12 mouse cellular contexts compared by ENCODE assay signal in the genomic region with DNA sequence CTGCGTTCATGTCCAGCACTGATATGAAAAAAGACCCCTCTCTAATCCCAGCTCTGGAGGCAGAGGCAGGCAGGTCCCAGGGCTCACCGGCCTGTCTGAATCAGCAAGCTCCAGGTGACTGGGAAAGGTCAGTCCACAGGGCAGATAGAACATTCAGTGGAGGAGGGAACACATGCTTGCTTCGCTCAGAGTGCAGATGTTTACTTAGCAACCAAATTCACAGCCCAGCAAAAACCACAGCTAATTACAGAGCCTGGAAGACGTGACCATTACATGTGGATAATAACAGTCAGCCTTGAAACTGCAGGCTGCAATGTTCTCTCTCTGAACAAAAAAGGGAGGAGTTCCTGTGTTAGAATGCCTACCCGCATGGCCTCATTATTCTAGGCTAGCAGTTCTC. TPM values are rescaled to one million over a fixed set of nuclear protein-coding genes. Genes with fewer than 3 reads are reported as not detected.
DNase-seq lines count a peak whose midpoint lies in the region; ATAC-seq and TF ChIP-seq lines count a peak whose summit lies in the region.
"Had no signal": no experiment of that assay in that cellular context is flagged by ENCODE, and none has a peak within 500 bp of the region (broad histone marks: within the 10 kb centered on the region; RNA-seq: fewer than 3 reads in every experiment).

No protein-coding gene starts in this region.

- no peak for TF ChIP-seq CTCF in testis, adult 2 months (IDR thresholded peaks at IDR 0.05; ENCODE audit: control insufficient read depth, insufficient read depth, insufficient replicate concordance, low read depth, low read length)
- no peak for TF ChIP-seq CTCF in intestine, postnatal 0 days (IDR thresholded peaks at IDR 0.05; ENCODE audit: low read depth)

- peaks cover 64% of the 10 kb centered on the region for H3K4me1 ChIP-seq in heart, embryonic 13.5 days
- H3K4me1 ChIP-seq in testis, adult 2 months (ENCODE audit: control insufficient read depth, insufficient read depth, low read length): peaks cover 16% of the 10 kb centered on the region
- H3K4me1 ChIP-seq in intestine, postnatal 0 days (replicated peaks; ENCODE audit: control insufficient read depth, insufficient read depth, low read length): peaks cover 5% of the 10 kb centered on the region; the same call in 1 of the 2 replicates

- H3K4me2 ChIP-seq in heart, embryonic 13.5 days: no peak overlapping the region
- no peak overlapping the region for H3K4me2 ChIP-seq in intestine, postnatal 0 days (replicated peaks; ENCODE audit: low read depth)
- H3K4me2 ChIP-seq: hindbrain, embryonic 14.5 days; lung, embryonic 15.5 days had no signal

- WGBS in heart, embryonic 13.5 days: 54% methylated on average over 5 of the region's 5 CpGs
- 33% methylated on average over 5 of the region's 5 CpGs for WGBS in intestine, postnatal 0 days

- no peak for DNase-seq in heart, postnatal 25 days (ENCODE audit: low spot score)
- no peak for DNase-seq in testis, postnatal 10 days (ENCODE audit: low spot score)
- DNase-seq in spleen, postnatal 10 days (ENCODE audit: low spot score in 2 of 2): no peak
- no peak for DNase-seq in adipocyte (ENCODE audit: low spot score)
- DNase-seq in cerebellum, postnatal 4 days (ENCODE audit: low spot score in 2 of 2): no peak

- intact Hi-C loops in heart, postnatal 25 days (cut with DNase I): loop anchor here (2.0 kb wide), 1 partner anchor 22 kb away; no protein-coding TSS in a partner anchor

- no peak overlapping the region for H3K9ac ChIP-seq in heart, embryonic 13.5 days
- no peak overlapping the region for H3K9ac ChIP-seq in intestine, postnatal 0 days (ENCODE audit: low read depth, low read length)
- H3K9ac ChIP-seq: hindbrain, embryonic 14.5 days; lung, embryonic 15.5 days had no signal

- TF ChIP-seq POLR2A in testis, adult 2 months (IDR thresholded peaks at IDR 0.05; ENCODE audit: control insufficient read depth, low read depth, low read length): no peak

- H3K9me3 ChIP-seq in heart, embryonic 13.5 days: no peaks in the 10 kb centered on the region
- H3K9me3 ChIP-seq in intestine, postnatal 0 days (ENCODE audit: control insufficient read depth): no peaks in the 10 kb centered on the region
- H3K9me3 ChIP-seq: lung, embryonic 15.5 days had no signal

- H3K4me3 ChIP-seq in heart, embryonic 13.5 days: no peak overlapping the region
- no peak overlapping the region for H3K4me3 ChIP-seq in testis, adult 2 months (ENCODE audit: control insufficient read depth, low read depth, low read length)
- no peak overlapping the region for H3K4me3 ChIP-seq in intestine, postnatal 0 days (ENCODE audit: low read depth, low read length)
- H3K4me3 ChIP-seq: left cerebral cortex, adult 2 months; lung, embryonic 15.5 days had no signal

- peak overlapping the region; percentile 78 for H3K27ac ChIP-seq in heart, embryonic 13.5 days (replicated peaks)
- peak overlapping the region; percentile 33; the same call in 1 of the 2 replicates for H3K27ac ChIP-seq in testis, adult 2 months (ENCODE audit: control insufficient read depth, insufficient read depth, low read depth, low read length)
- no peak overlapping the region for H3K27ac ChIP-seq in intestine, postnatal 0 days (ENCODE audit: low read depth, low read length)
- H3K27ac ChIP-seq: hindbrain, embryonic 14.5 days; left cerebral cortex, adult 2 months; lung, embryonic 15.5 days had no signal

- H3K36me3 ChIP-seq in heart, embryonic 13.5 days: peaks cover 11% of the 10 kb centered on the region; the same call in 1 of the 2 replicates
- H3K36me3 ChIP-seq in testis, adult 2 months (ENCODE audit: control insufficient read depth, insufficient read depth, low read length): no peaks in the 10 kb centered on the region
- peaks cover 20% of the 10 kb centered on the region for H3K36me3 ChIP-seq in intestine, postnatal 0 days (ENCODE audit: control insufficient read depth, insufficient read depth)
- H3K36me3 ChIP-seq: lung, embryonic 15.5 days had no signal

- no peak for ATAC-seq in heart, embryonic 13.5 days (ENCODE audit: extremely low read depth, insufficient number of reproducible peaks, low FRiP score, low TSS enrichment)
- peak; percentile 73 for ATAC-seq in intestine, postnatal 0 days

- H3K27me3 ChIP-seq in heart, embryonic 13.5 days (replicated peaks): no peaks in the 10 kb centered on the region
- no peaks in the 10 kb centered on the region for H3K27me3 ChIP-seq in testis, adult 2 months (ENCODE audit: control insufficient read depth, insufficient read depth, low read length)
- H3K27me3 ChIP-seq in intestine, postnatal 0 days (replicated peaks; ENCODE audit: control insufficient read depth, insufficient read depth, low read length): no peaks in the 10 kb centered on the region
- H3K27me3 ChIP-seq: lung, embryonic 15.5 days had no signal

RNA-seq across cellular contexts. Expression of gene Fank1, which starts 26.0 kb away (rescaled TPM):
- 0.11 TPM in 1 of 2 replicates, not detected in the other for polyA plus RNA-seq in heart, embryonic 13.5 days (2015; fragmentation: Nextera tagmentation; extraction: Ambion mirVana)
- total RNA-seq in heart, postnatal 25 days (2021): not detected
- 202 and 217 TPM in 2 replicates for polyA plus RNA-seq in testis, adult 2 months (2012; rRNA removed)
- 0.17 and 0.42 TPM in 2 replicates for polyA plus RNA-seq in intestine, postnatal 0 days (2015; fragmentation: Nextera tagmentation; extraction: Ambion mirVana)
- total RNA-seq: monocyte, adult 5-6 weeks had no signal

RNA-seq across cellular contexts. Expression of gene Dhx32, which starts 31.9 kb away (rescaled TPM):
- 27.9 and 29.4 TPM in 2 replicates for polyA plus RNA-seq in heart, embryonic 13.5 days (2015; fragmentation: Nextera tagmentation; extraction: Ambion mirVana)
- 10 to 100 TPM; 33.7 to 35.7 TPM for total RNA-seq in heart, postnatal 25 days (2021)
- polyA plus RNA-seq in testis, adult 2 months (2012; rRNA removed): 29.5 and 32.9 TPM in 2 replicates
- polyA plus RNA-seq in intestine, postnatal 0 days (2015; fragmentation: Nextera tagmentation; extraction: Ambion mirVana): 43.8 and 50.2 TPM in 2 replicates

RNA-seq across cellular contexts. Expression of gene Uros, which starts 40.8 kb away (rescaled TPM):
- polyA plus RNA-seq in heart, embryonic 13.5 days (2015; fragmentation: Nextera tagmentation; extraction: Ambion mirVana): 29.5 and 34.2 TPM in 2 replicates
- 10 to 100 TPM; 19.5 to 20.3 TPM for total RNA-seq in heart, postnatal 25 days (2021)
- 8.8 and 10.8 TPM in 2 replicates for polyA plus RNA-seq in testis, adult 2 months (2012; rRNA removed)
- 12.1 and 12.4 TPM in 2 replicates for polyA plus RNA-seq in intestine, postnatal 0 days (2015; fragmentation: Nextera tagmentation; extraction: Ambion mirVana)

RNA-seq across cellular contexts. Expression of gene Bccip, which starts 41.5 kb away (rescaled TPM):
- polyA plus RNA-seq in heart, embryonic 13.5 days (2015; fragmentation: Nextera tagmentation; extraction: Ambion mirVana): 81.7 and 88.8 TPM in 2 replicates
- 10 to 100 TPM; 46.5 to 57.3 TPM for total RNA-seq in heart, postnatal 25 days (2021)
- polyA plus RNA-seq in testis, adult 2 months (2012; rRNA removed): 13.7 and 14.0 TPM in 2 replicates
- 91.4 and 92.6 TPM in 2 replicates for polyA plus RNA-seq in intestine, postnatal 0 days (2015; fragmentation: Nextera tagmentation; extraction: Ambion mirVana)

Comparison
In these comparisons a context has a peak if more than half of its experiments do, and no peak if none do; other contexts are left out.
1. RNA of gene Fank1, which starts 26.0 kb away (polyA plus RNA-seq): 202 to 217 TPM in testis, adult 2 months; 0.17 to 0.42 TPM in intestine, postnatal 0 days and 0.11 TPM in heart, embryonic 13.5 days; every median in the first group is over 100 times any median in the second.